Mouse (Mus musculus) C2C12 (cell line): ENCODE data around the gene AA986860. TPM values are rescaled to one million over a fixed set of nuclear protein-coding genes. Genes with fewer than 3 reads are reported as not detected.

Source experiments
- H3K27me3 ChIP-seq: one replicate; pipeline ENCODE4 v1.6.1; 2011; ENCODE audit not compliant: control insufficient read depth, insufficient read depth, insufficient read length
- H3K36me3 ChIP-seq: one replicate; pipeline ENCODE4 v1.6.1; 2011; ENCODE audit not compliant: control insufficient read depth, insufficient read depth
- H3K4me3 ChIP-seq: one replicate; pipeline ENCODE4 v1.5.1; 2011; ENCODE audit warnings: mild to moderate bottlenecking, control low read depth; ENCODE audit not compliant: poor library complexity, insufficient read depth, severe bottlenecking
- H3K79me2 ChIP-seq: one replicate; pipeline ENCODE4 v1.6.1; 2011; ENCODE audit not compliant: control insufficient read depth, insufficient read depth
- H3K79me3 ChIP-seq: one replicate; pipeline ENCODE4 v1.6.1; 2011; ENCODE audit warnings: low read depth, control low read depth
- H3ac ChIP-seq: one replicate; pipeline ENCODE3; 2011; ENCODE audit warnings: low read depth; ENCODE audit not compliant: control insufficient read depth, insufficient read length
- CEBPB ChIP-seq: IDR thresholded peaks from one replicate; pipeline ENCODE4 v1.6.1; 2011; ENCODE audit warnings: low read depth, mild to moderate bottlenecking, control low read depth, moderate library complexity
- CTCF ChIP-seq: IDR thresholded peaks from one replicate; pipeline ENCODE4 v1.5.1; 2011; ENCODE audit not compliant: control insufficient read depth, insufficient read depth, insufficient read length
- FOSL1 ChIP-seq: IDR thresholded peaks from one replicate; pipeline ENCODE4 v1.8.0; 2011; ENCODE audit warnings: mild to moderate bottlenecking, low read length; ENCODE audit not compliant: poor library complexity, insufficient read depth, severe bottlenecking
- MAX ChIP-seq: IDR thresholded peaks from one replicate; pipeline ENCODE4 v1.6.1; 2011; ENCODE audit warnings: mild to moderate bottlenecking, control low read depth
- MYOD1 ChIP-seq: IDR thresholded peaks from one replicate; pipeline ENCODE4 v1.6.1; 2011; ENCODE audit warnings: low read depth; ENCODE audit not compliant: control insufficient read depth, insufficient read length
- MYOG ChIP-seq: IDR thresholded peaks from one replicate; pipeline ENCODE4 v1.6.1; 2011; ENCODE audit not compliant: control insufficient read depth, insufficient read length; ENCODE audit errors: extremely low read depth
- USF1 ChIP-seq: IDR thresholded peaks from one replicate; pipeline ENCODE4 v1.6.1; 2011; ENCODE audit warnings: low read depth, mild to moderate bottlenecking, control low read depth, moderate library complexity
- polyA plus RNA-seq: library from polyadenylated mRNA; unstranded; fragments of >200 nt; fragmentation: generic; extraction: Trizol; gene quantifications from one replicate; pipeline ENCODE4 v1.2.1, GENCODE M21; 2012; ENCODE audit warnings: missing spikeins

Gene AA986860
- polyA plus RNA-seq, 1 experiment = 0.88 TPM

GRCm38 (mm10) chr1:130717291-130717871, 14.4 kb upstream of the AA986860 start, which contains the start of gene Yod1:
TSS of gene Yod1 (plus strand) at chr1:130717327.
- peaks cover 25% of the 10 kb centered on the region for H3K36me3 ChIP-seq
- peak within 1 kb of the TSS; percentile 100 for H3ac ChIP-seq
- peaks cover 64% of the 10 kb centered on the region for H3K79me2 ChIP-seq
- H3K79me3 ChIP-seq = peaks cover 44% of the 10 kb centered on the region
- H3K4me3 ChIP-seq = peak within 1 kb of the TSS; percentile 88
- no peaks in the 10 kb centered on the region for H3K27me3 ChIP-seq
- TF ChIP-seq MAX (no peak), CEBPB (no peak), CTCF (no peak), MYOG (no peak), MYOD1 (no peak), FOSL1 (no peak), USF1 (no peak)

GRCm38 (mm10) chr1:130724206-130724605, 7.6 kb upstream of the AA986860 start:
- Histone ChIP-seq H3K27me3 (no peaks in the 10 kb centered on the region), H3K4me3 (no peak overlapping the region), H3K36me3 (peaks cover 33% of the 10 kb centered on the region), H3ac (no peak overlapping the region), H3K79me2 (peaks cover 50% of the 10 kb centered on the region), H3K79me3 (peaks cover 37% of the 10 kb centered on the region)
- TF ChIP-seq MYOD1 (no peak), FOSL1 (no peak), CEBPB (no peak), MYOG (no peak), MAX (no peak), USF1 (no peak)

- TF ChIP-seq MAX (no peak), USF1 (no peak), MYOG (no peak), CEBPB (no peak), CTCF (no peak), FOSL1 (no peak), MYOD1 (no peak)
- no peak overlapping the region for H3ac ChIP-seq
- H3K79me2 ChIP-seq = peaks cover 28% of the 10 kb centered on the region
- peaks cover 17% of the 10 kb centered on the region for H3K79me3 ChIP-seq
- no peak overlapping the region for H3K4me3 ChIP-seq
- no peaks in the 10 kb centered on the region for H3K27me3 ChIP-seq
- peaks cover 19% of the 10 kb centered on the region for H3K36me3 ChIP-seq
These were observed 5.4 kb upstream of the AA986860 start for GRCm38 (mm10) chr1:130726396-130726795.

GRCm38 (mm10) chr1:130728070-130728469, 3.7 kb upstream of the AA986860 start:
- H3K4me3 ChIP-seq = no peak overlapping the region
- no peaks in the 10 kb centered on the region for H3K27me3 ChIP-seq
- no peak overlapping the region for H3ac ChIP-seq
- no peak for TF ChIP-seq CEBPB
- no peak for TF ChIP-seq MYOG
- TF ChIP-seq MYOD1 = no peak
- no peak for TF ChIP-seq FOSL1
- TF ChIP-seq CTCF = no peak
- TF ChIP-seq MAX = no peak
- TF ChIP-seq USF1 = no peak
- peaks cover 12% of the 10 kb centered on the region for H3K36me3 ChIP-seq
- H3K79me3 ChIP-seq = peaks cover 6% of the 10 kb centered on the region
- H3K79me2 ChIP-seq = peaks cover 11% of the 10 kb centered on the region

- H3ac ChIP-seq = no peak overlapping the region
- H3K4me3 ChIP-seq = no peak overlapping the region
- TF ChIP-seq FOSL1 (no peak), CEBPB (no peak), USF1 (no peak), CTCF (no peak), MYOG (no peak), MYOD1 (no peak), MAX (no peak)
- peaks cover 3% of the 10 kb centered on the region for H3K79me3 ChIP-seq
- no peaks in the 10 kb centered on the region for H3K27me3 ChIP-seq
- H3K36me3 ChIP-seq = peaks cover 6% of the 10 kb centered on the region
- peaks cover 5% of the 10 kb centered on the region for H3K79me2 ChIP-seq
These were observed 3.1 kb upstream of the AA986860 start for GRCm38 (mm10) chr1:130728708-130729107.
